Mouse (Mus musculus) lung, postnatal 0 days (tissue): Measurements from ENCODE around the gene Nhp2.

Experiments used
- CTCF ChIP-seq: IDR thresholded peaks from 2 replicates; pipeline ENCODE4 v1.5.1; 2016; ENCODE audit warnings: antibody characterized with exemption, mild to moderate bottlenecking
- EP300 ChIP-seq: IDR thresholded peaks from 2 replicates; pipeline ENCODE4 v1.6.1; 2016; ENCODE audit warnings: antibody characterized with exemption, mild to moderate bottlenecking, control low read depth

DNA sequence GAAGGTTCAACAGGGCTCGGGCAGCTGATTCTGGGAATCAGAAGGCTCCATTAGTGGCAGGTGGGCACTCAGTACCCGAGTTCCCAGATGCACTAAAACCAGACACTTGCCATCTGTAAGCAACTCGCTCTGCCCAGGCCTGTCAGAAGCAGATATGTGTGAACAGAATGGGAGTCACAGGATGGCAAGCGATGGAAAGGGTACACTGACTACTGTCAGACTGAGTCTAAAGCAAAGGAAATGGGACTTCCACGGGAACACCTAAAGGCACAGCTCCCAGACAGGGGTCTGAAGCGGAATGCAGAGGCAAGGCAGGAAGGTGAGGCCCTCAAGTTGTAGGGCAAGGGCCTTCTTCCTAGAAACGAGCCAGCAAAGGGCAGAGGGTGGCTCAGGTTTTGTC, 26.7 kb downstream of the Nhp2 start:
- TF ChIP-seq CTCF (no peak), EP300 (no peak)
